Mouse (Mus musculus) hindbrain, embryonic 12.5 days (tissue): Measurements from ENCODE around the gene Cbfa2t2. TPM values are rescaled to one million over a fixed set of nuclear protein-coding genes. Genes with fewer than 3 reads are reported as not detected.

ENCODE experiments used
- ATAC-seq: fragments of 200-750 bp; cut with Nextera tagmentation; 2 replicates; pipeline ENCODE4 v1.8.0; 2017; ENCODE audit warnings: moderate TSS enrichment; ENCODE audit not compliant: low FRiP score
- H3K27ac ChIP-seq: fragments of 300-500 bp; sonication (generic); 2 replicates; pipeline ENCODE4 v1.5.1; 2016; ENCODE audit warnings: mild to moderate bottlenecking
- H3K27me3 ChIP-seq: fragments of 300-500 bp; sonication (generic); 2 replicates; pipeline ENCODE4 v1.6.1; 2016; ENCODE audit warnings: mild to moderate bottlenecking
- H3K36me3 ChIP-seq: fragments of 300-500 bp; sonication (generic); 2 replicates; pipeline ENCODE4 v1.6.1; 2016; ENCODE audit warnings: mild to moderate bottlenecking
- H3K4me1 ChIP-seq: fragments of 300-500 bp; sonication (generic); 2 replicates; pipeline ENCODE4 v1.6.1; 2016
- H3K4me2 ChIP-seq: fragments of 300-500 bp; sonication (generic); replicated peaks from 2 replicates; pipeline ENCODE4 v1.6.1; 2016; ENCODE audit warnings: mild to moderate bottlenecking
- H3K4me3 ChIP-seq: fragments of 300-500 bp; sonication (generic); 2 replicates; pipeline ENCODE4 v1.5.1; 2016; ENCODE audit warnings: mild to moderate bottlenecking
- H3K9ac ChIP-seq: fragments of 300-500 bp; sonication (generic); 2 replicates; pipeline ENCODE4 v1.6.1; 2016; ENCODE audit warnings: mild to moderate bottlenecking, moderate library complexity
- H3K9me3 ChIP-seq: fragments of 300-500 bp; sonication (generic); replicated peaks from 2 replicates; pipeline ENCODE4 v1.6.1; 2016; ENCODE audit warnings: mild to moderate bottlenecking
- WGBS: fragments of 180-500 bp; shearing (Covaris S2); methylation state at CpG from one replicate; pipeline ENCODE4 v1.1.7; 2016; 5-methylcytosine and 5-hydroxymethylcytosine counted together
- polyA plus RNA-seq: library from polyadenylated mRNA; unstranded; fragments of >200 nt; fragmentation: Nextera tagmentation; extraction: Ambion mirVana; gene quantifications from 2 replicates; pipeline ENCODE4 v1.2.1, GENCODE M21; 2016

Gene Cbfa2t2
- polyA plus RNA-seq, 1 experiment from 2014 or later = 77.3 TPM

DNA sequence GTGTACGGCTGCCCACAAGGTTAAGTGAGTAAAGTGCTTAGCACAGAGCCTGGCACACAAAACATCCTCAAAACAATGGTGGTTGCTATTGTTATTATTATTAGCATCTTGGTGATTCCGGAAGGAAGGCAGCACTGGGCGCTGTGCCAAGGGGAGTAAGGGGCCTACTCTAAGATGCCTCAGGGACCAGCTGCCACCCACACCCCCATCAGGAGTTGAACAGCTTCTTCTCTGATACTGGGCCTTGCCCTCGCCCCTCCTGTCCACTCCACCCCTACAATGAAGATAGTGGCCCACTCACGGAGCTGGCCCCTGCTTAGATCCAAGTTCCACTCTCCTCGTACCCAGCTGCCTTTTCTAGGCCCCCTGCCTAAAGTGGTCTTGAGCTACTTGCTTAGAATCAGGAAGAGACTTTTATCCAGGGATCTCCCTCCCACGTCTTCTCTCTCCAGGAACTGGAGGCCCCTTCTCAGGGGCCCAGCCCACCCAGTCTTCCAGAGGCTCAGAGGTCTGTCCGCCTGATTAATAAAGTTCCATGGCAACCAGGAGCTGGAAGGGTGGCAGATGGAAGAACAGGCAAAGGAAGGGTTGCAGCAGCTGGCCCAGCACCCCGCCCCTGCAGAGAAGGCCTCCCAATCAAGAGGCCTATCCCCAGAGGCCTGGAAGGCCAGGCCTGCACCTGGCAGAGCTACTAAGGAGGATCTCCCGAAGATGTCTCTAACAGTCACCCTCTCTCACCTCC is 132.2 kb downstream of the Cbfa2t2 start:
- H3K4me1 ChIP-seq = peaks cover 52% of the 10 kb centered on the region
- WGBS = 4% methylated on average over 10 of the region's 10 CpGs
- H3K27me3 ChIP-seq = no peaks in the 10 kb centered on the region
- peak; percentile 46 for ATAC-seq
- peak overlapping the region; percentile 89 for H3K27ac ChIP-seq
- peak overlapping the region; percentile 77 for H3K9ac ChIP-seq
- H3K4me3 ChIP-seq = peak overlapping the region; percentile 94
- no peaks in the 10 kb centered on the region for H3K9me3 ChIP-seq
- peaks cover 5% of the 10 kb centered on the region for H3K36me3 ChIP-seq
- peak overlapping the region; percentile 93 for H3K4me2 ChIP-seq

- H3K4me3 ChIP-seq = peak overlapping the region; percentile 94
- peaks cover 52% of the 10 kb centered on the region for H3K4me1 ChIP-seq
- no peaks in the 10 kb centered on the region for H3K27me3 ChIP-seq
- H3K9me3 ChIP-seq = no peaks in the 10 kb centered on the region
- ATAC-seq = peak; percentile 66
- 0% methylated on average over 53 of the region's 70 CpGs for WGBS
- no peaks in the 10 kb centered on the region for H3K36me3 ChIP-seq
- peak overlapping the region; percentile 77 for H3K9ac ChIP-seq
- peak overlapping the region; percentile 89 for H3K27ac ChIP-seq
- H3K4me2 ChIP-seq = peak overlapping the region; percentile 93
Observed at GRCm38 (mm10) chr2:154569071-154569748, 132.9 kb downstream of the Cbfa2t2 start.

DNA sequence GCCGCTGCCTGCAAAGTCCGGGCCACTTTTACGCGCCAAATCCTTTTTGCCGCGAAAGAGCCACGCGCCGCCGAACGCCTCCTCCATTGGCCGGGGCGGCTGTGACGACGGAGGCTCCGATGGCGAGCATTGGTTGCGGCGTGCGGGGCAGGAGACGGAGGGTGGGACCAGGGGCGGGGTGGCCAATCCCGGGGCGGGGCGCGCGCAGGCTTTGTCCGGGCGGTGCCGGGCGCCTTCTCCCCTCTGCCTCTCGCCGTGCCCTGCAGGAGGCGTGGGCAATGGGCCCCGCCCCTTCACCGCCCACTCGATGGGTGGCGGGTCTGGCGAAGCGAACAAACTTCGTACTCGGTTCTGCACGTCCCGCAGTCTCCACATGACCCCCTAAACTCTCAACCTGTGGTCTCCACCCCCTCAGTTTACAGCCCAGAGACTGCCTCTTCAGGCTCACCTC is 133.6 kb downstream of the Cbfa2t2 start, which contains the start of gene E2f1:
Gene E2f1, minus strand, starts transcription at position 57 of the 451 bp plus-strand sequence.
- H3K27ac ChIP-seq = peak within 1 kb of the TSS; percentile 89
- no peaks in the 10 kb centered on the region for H3K36me3 ChIP-seq
- H3K4me3 ChIP-seq = peak within 1 kb of the TSS; percentile 94
- H3K9me3 ChIP-seq = no peaks in the 10 kb centered on the region
- ATAC-seq = peak; percentile 96
- H3K27me3 ChIP-seq = no peaks in the 10 kb centered on the region
- peak within 1 kb of the TSS; percentile 77 for H3K9ac ChIP-seq
- H3K4me1 ChIP-seq = peaks cover 51% of the 10 kb centered on the region
- H3K4me2 ChIP-seq = peak within 1 kb of the TSS; percentile 93
- WGBS = 0% methylated on average over 33 of the region's 44 CpGs

- Histone ChIP-seq H3K9me3 (no peaks in the 10 kb centered on the region), H3K27me3 (no peaks in the 10 kb centered on the region), H3K27ac (peak overlapping the region; percentile 40; the same call in 1 of the 2 replicates), H3K36me3 (no peaks in the 10 kb centered on the region), H3K4me2 (peak overlapping the region; percentile 93), H3K9ac (no peak overlapping the region), H3K4me3 (no peak overlapping the region), H3K4me1 (peaks cover 43% of the 10 kb centered on the region)
- 63% methylated on average over 4 of the region's 4 CpGs for WGBS
- no peak for ATAC-seq
Observed at GRCm38 (mm10) chr2:154570666-154571065, 134.4 kb downstream of the Cbfa2t2 start.

- WGBS = 84% methylated on average over 4 of the region's 4 CpGs
- ATAC-seq = no peak
- H3K27me3 ChIP-seq = no peaks in the 10 kb centered on the region
- H3K36me3 ChIP-seq = no peaks in the 10 kb centered on the region
- no peak overlapping the region for H3K4me3 ChIP-seq
- H3K9ac ChIP-seq = no peak overlapping the region
- peaks cover 38% of the 10 kb centered on the region for H3K4me1 ChIP-seq
- no peak overlapping the region for H3K4me2 ChIP-seq
- H3K27ac ChIP-seq = no peak overlapping the region
- no peaks in the 10 kb centered on the region for H3K9me3 ChIP-seq
Observed at GRCm38 (mm10) chr2:154571266-154571665, 135.0 kb downstream of the Cbfa2t2 start.

DNA sequence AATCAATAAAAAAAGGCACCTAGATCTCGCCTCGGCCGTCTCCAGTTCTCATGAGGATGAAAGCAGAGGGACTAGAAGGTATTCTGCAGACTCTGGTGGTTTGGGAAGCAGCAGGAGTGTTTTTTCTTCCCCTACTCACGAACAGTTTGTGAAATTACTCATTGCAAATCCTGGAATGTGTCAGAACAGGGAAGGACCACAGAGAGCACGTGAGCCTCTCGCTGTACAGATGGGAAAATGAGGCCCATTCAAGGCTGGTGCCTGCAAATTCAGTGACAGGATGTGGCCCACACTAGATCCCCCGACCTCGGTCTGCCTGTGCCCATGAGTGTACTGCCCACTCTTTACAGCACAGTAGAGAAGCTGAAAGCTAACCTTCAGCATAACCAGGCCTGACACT is 135.7 kb downstream of the Cbfa2t2 start:
- Histone ChIP-seq H3K9me3 (no peaks in the 10 kb centered on the region), H3K9ac (no peak overlapping the region), H3K27me3 (no peaks in the 10 kb centered on the region), H3K4me3 (no peak overlapping the region), H3K4me2 (no peak overlapping the region), H3K4me1 (peaks cover 38% of the 10 kb centered on the region), H3K36me3 (no peaks in the 10 kb centered on the region), H3K27ac (peak overlapping the region; percentile 55; the same call in 1 of the 2 replicates)
- no peak for ATAC-seq
- WGBS = 78% methylated on average over 8 of the region's 8 CpGs

DNA sequence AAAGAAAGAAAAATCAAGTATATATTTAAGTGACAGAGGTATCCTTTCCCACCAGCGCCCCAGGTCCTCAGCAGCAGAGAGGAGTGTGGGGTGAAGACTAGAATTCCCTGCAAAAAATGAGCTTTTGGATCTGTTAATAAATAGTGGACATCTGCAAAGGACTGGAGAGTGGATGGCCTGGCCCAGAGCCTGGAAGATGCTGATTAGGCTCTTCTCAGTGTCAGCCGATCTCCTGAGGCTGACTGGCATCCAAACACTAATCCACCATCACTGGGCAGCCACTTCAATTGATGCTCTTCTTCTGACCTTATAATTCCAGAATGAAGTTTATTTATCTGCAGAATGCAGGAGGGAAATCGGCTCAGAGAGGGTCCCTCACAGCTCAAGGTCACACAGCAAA is 136.7 kb downstream of the Cbfa2t2 start:
- peaks cover 40% of the 10 kb centered on the region for H3K4me1 ChIP-seq
- H3K27ac ChIP-seq = no peak overlapping the region

DNA sequence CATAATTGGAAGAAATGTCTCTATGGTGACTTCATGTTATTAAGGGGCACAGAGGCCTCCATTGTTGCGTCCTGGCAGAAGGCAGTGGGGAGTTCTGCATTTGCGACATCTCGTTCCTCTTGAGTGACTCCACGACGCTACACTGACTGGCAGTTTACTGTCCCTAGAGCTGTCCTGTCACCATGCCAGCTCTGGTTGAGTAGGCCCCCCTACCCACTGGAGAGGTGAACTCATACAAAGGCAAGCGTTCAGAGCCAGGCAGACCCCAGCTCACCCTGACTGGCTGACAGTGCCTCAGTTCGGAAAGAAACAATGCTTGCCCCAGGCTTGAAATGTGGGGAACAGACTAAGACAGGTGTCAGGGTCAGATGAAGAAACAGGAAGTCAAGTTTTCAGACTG is 138.0 kb downstream of the Cbfa2t2 start:
- H3K27me3 ChIP-seq = no peaks in the 10 kb centered on the region
- H3K36me3 ChIP-seq = no peaks in the 10 kb centered on the region
- H3K9me3 ChIP-seq = no peaks in the 10 kb centered on the region
- ATAC-seq = no peak
- no peak overlapping the region for H3K4me2 ChIP-seq
- no peak overlapping the region for H3K9ac ChIP-seq
- peaks cover 27% of the 10 kb centered on the region for H3K4me1 ChIP-seq
- 0 out of 2 replicates have a peak overlapping the region, but pooled peaks have one; percentile 42 for H3K27ac ChIP-seq
- 26% methylated on average over 7 of the region's 7 CpGs for WGBS
- no peak overlapping the region for H3K4me3 ChIP-seq

More for the DNA sequence above, 136.7 kb downstream of the Cbfa2t2 start:
- Histone ChIP-seq H3K9ac (no peak overlapping the region), H3K9me3 (no peaks in the 10 kb centered on the region), H3K4me3 (no peak overlapping the region), H3K27me3 (no peaks in the 10 kb centered on the region), H3K4me2 (no peak overlapping the region), H3K36me3 (no peaks in the 10 kb centered on the region)
- no peak for ATAC-seq
- 86% methylated on average over 3 of the region's 3 CpGs for WGBS

GRCm38 (mm10) chr2:154576876-154577743 is 140.8 kb downstream of the Cbfa2t2 start:
- peak; percentile 82 for ATAC-seq
- Histone ChIP-seq H3K4me2 (no peak overlapping the region), H3K4me1 (peaks cover 19% of the 10 kb centered on the region), H3K36me3 (no peaks in the 10 kb centered on the region), H3K4me3 (no peak overlapping the region), H3K27ac (peak overlapping the region; percentile 75), H3K9me3 (no peaks in the 10 kb centered on the region), H3K27me3 (no peaks in the 10 kb centered on the region), H3K9ac (0 out of 2 replicates have a peak overlapping the region, but pooled peaks have one; percentile 38)
- WGBS = 21% methylated on average over 12 of the region's 12 CpGs

GRCm38 (mm10) chr2:154577744-154578067 is 141.4 kb downstream of the Cbfa2t2 start:
- ATAC-seq = no peak
- 52% methylated on average over 6 of the region's 6 CpGs for WGBS
- Histone ChIP-seq H3K9ac (no peak overlapping the region), H3K36me3 (no peaks in the 10 kb centered on the region), H3K9me3 (no peaks in the 10 kb centered on the region), H3K4me1 (peaks cover 18% of the 10 kb centered on the region), H3K27me3 (no peaks in the 10 kb centered on the region), H3K4me2 (no peak overlapping the region), H3K27ac (peak overlapping the region; percentile 75), H3K4me3 (no peak overlapping the region)

DNA sequence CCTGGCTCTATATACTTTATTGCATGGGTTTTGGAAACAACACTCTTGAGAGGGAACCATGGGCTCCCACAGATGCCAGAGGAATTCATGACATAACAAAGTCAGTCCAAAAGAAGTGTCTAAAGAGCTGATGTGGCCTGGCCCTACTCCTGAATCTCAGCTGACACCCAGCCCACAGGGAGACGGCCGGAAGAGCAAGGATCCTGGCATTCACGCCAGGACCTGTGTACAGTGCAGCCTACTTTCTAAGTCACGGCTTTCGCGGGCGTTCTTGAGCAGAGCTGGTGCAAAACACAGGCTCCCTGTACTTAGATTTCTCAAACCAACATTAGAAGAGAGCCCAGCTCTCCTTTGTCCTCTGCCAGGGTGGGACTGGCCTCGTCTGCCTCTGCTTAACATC is 144.3 kb downstream of the Cbfa2t2 start:
- Histone ChIP-seq H3K9me3 (no peaks in the 10 kb centered on the region), H3K36me3 (no peaks in the 10 kb centered on the region), H3K27ac (no peak overlapping the region), H3K4me3 (no peak overlapping the region), H3K4me1 (peaks cover 35% of the 10 kb centered on the region), H3K27me3 (no peaks in the 10 kb centered on the region), H3K9ac (no peak overlapping the region), H3K4me2 (no peak overlapping the region)
- no peak for ATAC-seq
- WGBS = 76% methylated on average over 8 of the region's 8 CpGs

GRCm38 (mm10) chr2:154581421-154581820 is 145.1 kb downstream of the Cbfa2t2 start:
- ATAC-seq = no peak
- no peak overlapping the region for H3K27ac ChIP-seq
- no peaks in the 10 kb centered on the region for H3K9me3 ChIP-seq
- H3K4me2 ChIP-seq = no peak overlapping the region
- H3K27me3 ChIP-seq = no peaks in the 10 kb centered on the region
- WGBS = 95% methylated on average over 1 of the region's 1 CpGs
- H3K4me1 ChIP-seq = peaks cover 36% of the 10 kb centered on the region
- H3K4me3 ChIP-seq = no peak overlapping the region
- no peak overlapping the region for H3K9ac ChIP-seq
- H3K36me3 ChIP-seq = no peaks in the 10 kb centered on the region; the same call in 1 of the 2 replicates
